Mouse (Mus musculus): Measurements from ENCODE around the gene Acaca.
A peak's percentile ranks its signal among the peaks of the same experiment; 100 is the strongest.

Acaca gene

GRCm38 (mm10) chr11:84218951-84219350 is 89.5 kb downstream of the Acaca start:
- DNase-seq (ENCODE audit: low read depth, low spot score) = no peak

- DNase-seq (ENCODE audit: low read depth, low spot score) = peak; percentile 83
Measured at GRCm38 (mm10) chr11:84243562-84243961, 114.1 kb downstream of the Acaca start.

- DNase-seq (ENCODE audit: low read depth, low spot score) = no peak
Measured at GRCm38 (mm10) chr11:84247370-84247769, 117.9 kb downstream of the Acaca start.

- DNase-seq (ENCODE audit: low read depth, low spot score) = no peak
Measured at GRCm38 (mm10) chr11:84251170-84251569, 121.7 kb downstream of the Acaca start.

GRCm38 (mm10) chr11:84252425-84252824 is 123.0 kb downstream of the Acaca start:
- DNase-seq (ENCODE audit: low read depth, low spot score) = no peak

GRCm38 (mm10) chr11:84255879-84256278 is 126.4 kb downstream of the Acaca start:
- no peak for DNase-seq (ENCODE audit: low read depth, low spot score)

- DNase-seq (ENCODE audit: low read depth, low spot score) = no peak
Measured at GRCm38 (mm10) chr11:84258053-84258710, 128.7 kb downstream of the Acaca start.

GRCm38 (mm10) chr11:84264490-84264889 is 135.0 kb downstream of the Acaca start:
- DNase-seq (ENCODE audit: low read depth, low spot score) = peak; percentile 47

- no peak for DNase-seq (ENCODE audit: low read depth, low spot score)
Measured at GRCm38 (mm10) chr11:84268068-84268467, 138.6 kb downstream of the Acaca start.

GRCm38 (mm10) chr11:84270511-84270910 is 141.0 kb downstream of the Acaca start:
- no peak for DNase-seq (ENCODE audit: low read depth, low spot score)

- peak; percentile 29 for DNase-seq (ENCODE audit: low read depth, low spot score)
Measured at GRCm38 (mm10) chr11:84271948-84272347, 142.5 kb downstream of the Acaca start.

GRCm38 (mm10) chr11:84272574-84272973 is 143.1 kb downstream of the Acaca start:
- no peak for DNase-seq (ENCODE audit: low read depth, low spot score)

- no peak for DNase-seq (ENCODE audit: low read depth, low spot score)
Measured at GRCm38 (mm10) chr11:84276979-84277378, 147.5 kb downstream of the Acaca start.

GRCm38 (mm10) chr11:84281280-84281679 is 151.8 kb downstream of the Acaca start:
- DNase-seq (ENCODE audit: low read depth, low spot score) = peak; percentile 64

GRCm38 (mm10) chr11:84282944-84283703 is 153.7 kb downstream of the Acaca start:
- no peak for DNase-seq (ENCODE audit: low read depth, low spot score)

- DNase-seq (ENCODE audit: low read depth, low spot score) = no peak
Measured at GRCm38 (mm10) chr11:84290781-84291180, 161.3 kb downstream of the Acaca start.

- no peak for DNase-seq (ENCODE audit: low read depth, low spot score)
Measured at GRCm38 (mm10) chr11:84292532-84292931, 163.1 kb downstream of the Acaca start.

- no peak for DNase-seq (ENCODE audit: low read depth, low spot score)
Measured at GRCm38 (mm10) chr11:84293288-84293687, 163.8 kb downstream of the Acaca start.

- DNase-seq (ENCODE audit: low read depth, low spot score) = no peak
Measured at GRCm38 (mm10) chr11:84296337-84296736, 166.9 kb downstream of the Acaca start.

- no peak for DNase-seq (ENCODE audit: low read depth, low spot score)
Measured at GRCm38 (mm10) chr11:84305474-84305873, 176.0 kb downstream of the Acaca start.

GRCm38 (mm10) chr11:84306158-84306742 is 176.8 kb downstream of the Acaca start:
- no peak for DNase-seq (ENCODE audit: low read depth, low spot score)

GRCm38 (mm10) chr11:84324032-84324752 is 194.7 kb downstream of the Acaca start:
- peak; percentile 46 for DNase-seq (ENCODE audit: low read depth, low spot score)
